Mouse (Mus musculus) layer of hippocampus, postnatal 14 days (tissue): ENCODE measurements around the gene Tbck. TPM values are rescaled to one million over a fixed set of nuclear protein-coding genes. Genes with fewer than 3 reads are reported as not detected.

Experiments used
- DNase-seq, 2 experiments: peaks; one replicate each; pipeline ENCODE4 v3.0.0; 2021 to 2022; ENCODE audit warnings: low spot score in 2 of 2, mixed read lengths in 1 of 2
- total RNA-seq, 2 experiments: library from RNA; stranded (reverse); gene quantifications; 2 replicates each; pipeline ENCODE4 v1.2.3; 2021

The Tbck gene
- total RNA-seq, 2 experiments from 2014 or later: 33.9 to 34.7 TPM

GRCm38 (mm10) chr3:132865596-132865995 lies 181.7 kb downstream of the Tbck start:
- no peak for DNase-seq

- DNase-seq: no peak
Observed at GRCm38 (mm10) chr3:132866984-132867383, 183.0 kb downstream of the Tbck start.

GRCm38 (mm10) chr3:132868838-132869237 lies 184.9 kb downstream of the Tbck start:
- no peak for DNase-seq

- DNase-seq: no peak
Observed at GRCm38 (mm10) chr3:132870079-132870478, 186.1 kb downstream of the Tbck start.

GRCm38 (mm10) chr3:132871318-132871904 lies 187.5 kb downstream of the Tbck start:
- DNase-seq: no peak

- DNase-seq: no peak
Observed at GRCm38 (mm10) chr3:132873251-132873650, 189.3 kb downstream of the Tbck start.

- no peak for DNase-seq
Observed at GRCm38 (mm10) chr3:132876011-132876708, 192.2 kb downstream of the Tbck start.

- DNase-seq: no peak
Observed at GRCm38 (mm10) chr3:132876933-132877676, 193.2 kb downstream of the Tbck start.

- DNase-seq: no peak
Observed at GRCm38 (mm10) chr3:132880361-132880760, 196.4 kb downstream of the Tbck start.

GRCm38 (mm10) chr3:132880826-132881225 lies 196.9 kb downstream of the Tbck start:
- no peak for DNase-seq

GRCm38 (mm10) chr3:132883256-132883655 lies 199.3 kb downstream of the Tbck start:
- DNase-seq: no peak

GRCm38 (mm10) chr3:132884459-132884858 lies 200.5 kb downstream of the Tbck start:
- no peak for DNase-seq

- DNase-seq: no peak
Observed at GRCm38 (mm10) chr3:132886419-132887050, 202.6 kb downstream of the Tbck start.

GRCm38 (mm10) chr3:132887074-132887848 lies 203.3 kb downstream of the Tbck start:
- no peak for DNase-seq

Other genes with a start within 250 kb of the Tbck start
- gene Gimd1, start 54.3 kb upstream of the Tbck start, total RNA-seq: not detected
- 10 to 100 TPM; 50.3 to 52.9 TPM for gene Aimp1, start 226 bp downstream of the Tbck start, total RNA-seq